Mouse (Mus musculus) megakaryocyte, embryonic 14.5 days (primary cell): ENCODE results near the gene Wdr89.

Experiments
- FLI1 ChIP-seq: IDR thresholded peaks from 2 replicates; pipeline ENCODE4 v1.6.1; 2012; ENCODE audit warnings: low read length, inconsistent platforms, mixed read lengths
- GATA1 ChIP-seq: IDR thresholded peaks from 3 replicates; pipeline ENCODE4 v1.6.1; 2012; ENCODE audit warnings: mixed read lengths, low read length, inconsistent platforms, borderline replicate concordance

DNA sequence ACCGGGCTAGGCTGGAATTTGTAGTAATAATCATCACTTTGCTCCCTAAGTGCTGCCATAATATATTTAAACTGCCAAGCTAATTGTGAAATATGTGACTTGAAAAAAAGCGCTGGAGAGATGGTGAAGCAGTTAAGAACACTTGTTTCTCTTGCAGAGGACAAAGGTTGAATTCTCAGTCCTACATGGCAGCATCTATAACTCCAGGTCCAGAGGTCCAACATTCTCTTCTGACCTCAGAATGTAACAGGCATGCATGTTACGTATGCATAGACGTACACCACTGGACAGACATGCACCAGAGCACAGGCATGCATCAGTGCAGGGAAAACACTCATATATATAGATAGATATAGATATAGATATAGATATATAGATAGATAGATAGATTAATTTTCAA, 9.1 kb upstream of the Wdr89 start:
- TF ChIP-seq GATA1 (no peak), FLI1 (no peak)
